ENCODE assay signal across 7 mouse cellular contexts in the genomic region with DNA sequence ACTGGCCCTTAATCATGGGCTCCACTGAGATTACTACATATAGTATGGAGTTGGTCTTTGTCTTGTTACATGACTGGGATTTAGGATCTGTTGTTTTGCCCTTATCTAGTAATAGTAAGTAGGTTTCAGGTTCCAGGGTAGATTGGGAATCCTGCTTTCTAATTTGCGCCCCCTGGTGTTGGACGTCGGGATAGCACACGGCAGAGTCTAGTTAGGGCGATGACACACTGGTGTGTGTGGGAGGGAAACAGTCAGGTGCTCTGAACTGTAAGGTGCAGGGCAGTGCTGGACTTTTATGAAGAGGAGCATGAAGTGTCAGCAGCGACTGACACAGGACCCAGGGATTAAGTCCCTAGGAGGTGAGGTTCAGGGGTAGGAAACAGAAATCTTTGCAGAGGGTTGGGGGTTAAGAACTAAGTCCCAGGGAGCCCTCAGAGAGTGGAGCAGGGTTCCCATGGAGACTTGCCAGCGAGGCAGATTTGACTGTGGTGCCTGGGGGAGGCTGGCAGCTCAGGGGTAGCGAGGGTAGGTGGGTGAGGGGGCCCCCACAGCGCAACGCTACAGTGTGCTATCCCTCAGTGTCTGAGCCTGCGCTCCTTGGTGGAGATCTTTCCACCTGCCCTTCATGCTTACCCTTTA.
DNase-seq lines count a peak whose midpoint lies in the region; ATAC-seq and TF ChIP-seq lines count a peak whose summit lies in the region.

No protein-coding gene starts in this region.

- no peak overlapping the region for H3K4me3 ChIP-seq in ES-Bruce4 (ENCODE audit: low read depth, low read length)
- H3K4me3 ChIP-seq in cortical plate, adult 2 months (ENCODE audit: insufficient read depth, low read length) = peak overlapping the region; percentile 10
- peak overlapping the region; percentile 8 for H3K4me3 ChIP-seq in layer of hippocampus, adult 2 months
- H3K4me3 ChIP-seq in lung, postnatal 0 days (ENCODE audit: low read depth, low read length) = no peak overlapping the region

- no peak overlapping the region for H3K9ac ChIP-seq in ES-Bruce4 (ENCODE audit: low read depth, poor library complexity, severe bottlenecking)
- H3K9ac ChIP-seq in lung, postnatal 0 days (replicated peaks; ENCODE audit: low read depth) = no peak overlapping the region

- H3K4me1 ChIP-seq in ES-Bruce4 (ENCODE audit: control insufficient read depth, insufficient read depth, low read length) = no peaks in the 10 kb centered on the region
- H3K4me1 ChIP-seq in cortical plate, adult 2 months (ENCODE audit: control insufficient read depth, insufficient read depth, low read length) = 0 out of 2 replicates have a peak, but pooled peaks cover 2% of the 10 kb centered on the region
- H3K4me1 ChIP-seq in lung, postnatal 0 days (ENCODE audit: insufficient read depth, low read depth, low read length) = no peaks in the 10 kb centered on the region

- 0 out of 2 replicates have a peak, but pooled peaks cover 2% of the 10 kb centered on the region for H3K9me3 ChIP-seq in ES-Bruce4 (replicated peaks; ENCODE audit: control insufficient read depth, insufficient read depth, low read length, poor library complexity, severe bottlenecking)
- H3K9me3 ChIP-seq in lung, postnatal 0 days (ENCODE audit: low read length) = no peaks in the 10 kb centered on the region

- DNase-seq in adrenal gland, adult 18-20 months (ENCODE audit: low spot score in 2 of 2) = peak; percentile 58 to 64
- DNase-seq in gastrocnemius, postnatal 4 days (ENCODE audit: low spot score in 2 of 2) = peak; percentile 42 to 52
- DNase-seq in layer of hippocampus, adult 2 months (ENCODE audit: low spot score in 2 of 2) = peak; percentile 36 to 82
- DNase-seq in lung, postnatal 0 days (ENCODE audit: low spot score) = peak; percentile 17
- peak; percentile 57 for DNase-seq in right cerebral cortex, adult 18-20 months

- no peak for TF ChIP-seq POLR2A in ES-Bruce4 (IDR thresholded peaks at IDR 0.05; ENCODE audit: insufficient read depth, low read length)
- TF ChIP-seq POLR2A in cortical plate, adult 2 months (IDR thresholded peaks at IDR 0.05; ENCODE audit: extremely low read depth, insufficient read depth, low read length) = no peak

- TF ChIP-seq CTCF in ES-Bruce4 (IDR thresholded peaks at IDR 0.05; ENCODE audit: low read depth, low read length) = peak; percentile 78
- peak; percentile 78 for TF ChIP-seq CTCF in cortical plate, adult 2 months (IDR thresholded peaks at IDR 0.05; ENCODE audit: extremely low read depth, insufficient read depth, low read length)
- TF ChIP-seq CTCF in layer of hippocampus, adult 2 months (conservative IDR thresholded peaks at IDR 0.05) = peak; percentile 93
- peak; percentile 72 for TF ChIP-seq CTCF in lung, postnatal 0 days (IDR thresholded peaks at IDR 0.05)

- H3K27ac ChIP-seq in ES-Bruce4 (ENCODE audit: insufficient read depth, low read length) = no peak overlapping the region
- no peak overlapping the region for H3K27ac ChIP-seq in cortical plate, adult 2 months (ENCODE audit: insufficient read depth, low read length)
- H3K27ac ChIP-seq in layer of hippocampus, adult 2 months = peak overlapping the region; percentile 28; the same call in 1 of the 2 replicates
- H3K27ac ChIP-seq in lung, postnatal 0 days (ENCODE audit: low read length) = no peak overlapping the region

- no peaks in the 10 kb centered on the region for H3K36me3 ChIP-seq in ES-Bruce4 (ENCODE audit: control insufficient read depth, insufficient read depth, low read length, poor library complexity, severe bottlenecking)
- H3K36me3 ChIP-seq in lung, postnatal 0 days (ENCODE audit: insufficient read depth, low read length) = no peaks in the 10 kb centered on the region

- H3K4me2 ChIP-seq in lung, postnatal 0 days (replicated peaks; ENCODE audit: low read depth, low read length) = no peak overlapping the region

- 30% methylated on average over 11 of the region's 11 CpGs for WGBS in lung, postnatal 0 days

- ATAC-seq in lung, postnatal 0 days = no peak

- H3K27me3 ChIP-seq in ES-Bruce4 (ENCODE audit: control insufficient read depth, insufficient read depth, low read length, poor library complexity, severe bottlenecking) = no peaks in the 10 kb centered on the region
- no peaks in the 10 kb centered on the region for H3K27me3 ChIP-seq in lung, postnatal 0 days (replicated peaks; ENCODE audit: insufficient read depth, low read length)

- TF ChIP-seq EP300 in ES-Bruce4 (IDR thresholded peaks at IDR 0.05; ENCODE audit: insufficient read depth, low read depth, low read length) = no peak
- no peak for TF ChIP-seq EP300 in lung, postnatal 0 days (IDR thresholded peaks at IDR 0.05)

Comparison
In these comparisons a context has a peak if more than half of its experiments do, and no peak if none do; other contexts are left out.
1. H3K4me3 ChIP-seq: peak in cortical plate, adult 2 months (single experiment) and layer of hippocampus, adult 2 months (single experiment); none in ES-Bruce4 (single experiment) and lung, postnatal 0 days (single experiment).
2. Peak in every context shown above with its lines, with median percentiles within 50 percentile points of each other: CTCF ChIP-seq and DNase-seq.